Mouse (Mus musculus) kidney, embryonic 14.5 days (tissue): ENCODE data around the gene Klre1. TPM values are rescaled to one million over a fixed set of nuclear protein-coding genes. Genes with fewer than 3 reads are reported as not detected.

ENCODE experiments used
- ATAC-seq: fragments of 200-750 bp; cut with Nextera tagmentation; 2 replicates; pipeline ENCODE4 v1.8.0; 2017; ENCODE audit warnings: moderate number of reproducible peaks, mild to moderate bottlenecking, moderate TSS enrichment, moderate library complexity; ENCODE audit not compliant: low FRiP score, low TSS enrichment
- H3K27ac ChIP-seq: fragments of 300-500 bp; sonication (generic); 2 replicates; pipeline ENCODE4 v1.5.1; 2014; ENCODE audit warnings: low read depth, mild to moderate bottlenecking, low read length, moderate library complexity, mixed read lengths
- H3K27me3 ChIP-seq: fragments of 300-500 bp; sonication (generic); 2 replicates; pipeline ENCODE4 v1.6.1; 2014; ENCODE audit warnings: mild to moderate bottlenecking, low read length; ENCODE audit not compliant: control insufficient read depth, insufficient read depth
- H3K36me3 ChIP-seq: fragments of 300-500 bp; sonication (generic); 2 replicates; pipeline ENCODE4 v1.6.1; 2014; ENCODE audit warnings: low read length, mixed read lengths; ENCODE audit not compliant: control insufficient read depth, insufficient read depth
- H3K4me1 ChIP-seq: fragments of 300-500 bp; sonication (generic); 2 replicates; pipeline ENCODE4 v1.6.1; 2014; ENCODE audit warnings: low read length, mixed read lengths; ENCODE audit not compliant: control insufficient read depth, insufficient read depth
- H3K4me2 ChIP-seq: fragments of 300-500 bp; sonication (generic); replicated peaks from 2 replicates; pipeline ENCODE4 v1.6.1; 2014; ENCODE audit warnings: low read depth, mild to moderate bottlenecking, low read length
- H3K4me3 ChIP-seq: fragments of 300-500 bp; sonication (generic); 2 replicates; pipeline ENCODE4 v1.5.1; 2014; ENCODE audit warnings: mild to moderate bottlenecking, low read length
- H3K9ac ChIP-seq: fragments of 300-500 bp; sonication (generic); 2 replicates; pipeline ENCODE4 v1.6.1; 2014; ENCODE audit warnings: low read depth, mild to moderate bottlenecking, low read length, moderate library complexity
- H3K9me3 ChIP-seq: fragments of 300-500 bp; sonication (generic); 2 replicates; pipeline ENCODE4 v1.6.1; 2016; ENCODE audit warnings: low read length; ENCODE audit not compliant: control insufficient read depth
- WGBS: fragments of 180-500 bp; shearing (Covaris S2); extraction: QIAGEN DNeasy Blood & Tissue Kit; methylation state at CpG from one replicate; pipeline ENCODE4 v1.1.7; 2014; 5-methylcytosine and 5-hydroxymethylcytosine counted together
- polyA plus RNA-seq: library from polyadenylated mRNA; unstranded; fragments of >200 nt; fragmentation: Nextera tagmentation; extraction: Ambion mirVana; gene quantifications from 2 replicates; pipeline ENCODE4 v1.2.1, GENCODE M21; 2014

The Klre1 gene
- not detected in 2 replicates for polyA plus RNA-seq

DNA sequence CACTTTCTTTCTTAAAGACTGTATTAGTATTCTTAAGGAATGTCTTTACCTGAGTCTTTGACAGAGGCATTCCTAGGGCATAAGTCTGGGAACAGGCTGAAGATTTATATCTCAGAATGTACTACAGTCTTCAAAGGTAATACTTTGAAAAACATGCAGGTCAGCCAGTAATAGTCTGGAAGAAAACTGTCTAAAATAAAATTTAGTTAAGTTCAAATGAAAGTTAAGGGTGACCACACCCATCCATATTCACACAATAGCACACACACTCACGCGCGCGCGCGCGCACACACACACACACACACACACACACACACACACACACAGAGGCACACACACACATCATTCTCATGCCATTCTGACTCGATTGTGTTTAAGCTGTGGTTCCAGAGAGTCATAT is at the start of gene Klre1:
Klre1 (plus strand) TSS at position 301 of the 400 bp plus-strand sequence.
- Histone ChIP-seq H3K4me3 (no peak within 1 kb of the TSS), H3K4me1 (no peaks in the 10 kb centered on the region), H3K27ac (no peak within 1 kb of the TSS), H3K4me2 (no peak within 1 kb of the TSS), H3K36me3 (no peaks in the 10 kb centered on the region), H3K9ac (no peak within 1 kb of the TSS), H3K27me3 (no peaks in the 10 kb centered on the region), H3K9me3 (no peaks in the 10 kb centered on the region)
- WGBS, result 95% methylated on average over 8 of the region's 8 CpGs
- no peak for ATAC-seq

- Histone ChIP-seq H3K9me3 (no peaks in the 10 kb centered on the region), H3K4me3 (no peak overlapping the region), H3K4me1 (peaks cover 11% of the 10 kb centered on the region; the same call in 1 of the 2 replicates), H3K9ac (no peak overlapping the region), H3K36me3 (no peaks in the 10 kb centered on the region), H3K27ac (no peak overlapping the region), H3K27me3 (no peaks in the 10 kb centered on the region), H3K4me2 (no peak overlapping the region)
- 71% methylated on average over 1 of the region's 1 CpGs for WGBS
- ATAC-seq, result no peak
These were observed 48.1 kb upstream of the Klre1 start for GRCm38 (mm10) chr6:129529605-129530004.

DNA sequence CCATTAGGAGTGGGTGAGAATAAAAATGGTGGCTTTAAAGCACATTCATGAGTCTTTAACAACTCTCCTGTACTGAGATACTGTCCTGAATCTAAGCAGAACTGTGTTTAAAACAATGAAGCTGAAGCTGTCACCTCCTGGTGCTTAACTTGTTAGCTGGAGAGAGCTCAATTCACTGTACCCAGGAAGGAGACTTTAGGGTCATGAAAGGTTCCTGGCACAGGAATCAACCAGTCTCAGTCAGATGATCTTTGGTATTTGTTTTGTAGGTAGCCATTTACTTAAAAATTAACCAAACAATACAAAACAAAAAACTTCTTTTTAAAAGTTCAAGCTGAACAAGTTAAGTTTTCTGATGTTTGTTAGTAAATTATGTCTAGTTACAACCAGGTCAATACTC is 47.4 kb upstream of the Klre1 start:
- Histone ChIP-seq H3K27me3 (no peaks in the 10 kb centered on the region), H3K4me1 (peaks cover 14% of the 10 kb centered on the region; the same call in 1 of the 2 replicates), H3K27ac (no peak overlapping the region), H3K4me3 (no peak overlapping the region), H3K36me3 (no peaks in the 10 kb centered on the region), H3K9ac (no peak overlapping the region), H3K9me3 (no peaks in the 10 kb centered on the region), H3K4me2 (no peak overlapping the region)
- ATAC-seq, result no peak

DNA sequence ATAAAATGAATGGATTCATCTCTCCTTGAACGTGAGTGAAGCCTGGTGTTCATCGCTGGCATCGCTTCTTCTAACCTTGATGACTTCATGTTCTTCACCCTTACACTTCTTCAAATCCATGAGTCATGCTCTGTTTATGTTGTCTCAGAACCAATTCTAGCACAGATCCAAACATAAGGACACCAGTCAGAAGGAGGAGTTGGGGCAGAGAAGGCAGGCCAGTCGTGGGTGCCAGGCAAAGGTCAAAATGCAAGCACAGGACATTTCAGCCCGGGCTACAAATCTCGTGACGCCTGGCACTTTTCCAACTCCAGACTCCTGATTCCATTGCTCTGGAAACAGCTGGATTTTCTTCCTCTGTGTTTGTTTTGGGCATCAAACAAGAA is 45.2 kb upstream of the Klre1 start:
- WGBS, result 27% methylated on average over 7 of the region's 7 CpGs
- H3K4me1 ChIP-seq, result peaks cover 14% of the 10 kb centered on the region; the same call in 1 of the 2 replicates
- no peaks in the 10 kb centered on the region for H3K9me3 ChIP-seq
- peak overlapping the region; percentile 91 for H3K4me3 ChIP-seq
- H3K36me3 ChIP-seq, result peaks cover 2% of the 10 kb centered on the region; the same call in 1 of the 2 replicates
- peak overlapping the region; percentile 56 for H3K4me2 ChIP-seq
- no peaks in the 10 kb centered on the region for H3K27me3 ChIP-seq
- ATAC-seq, result peak; percentile 67
- peak overlapping the region; percentile 12; the same call in 1 of the 2 replicates for H3K27ac ChIP-seq
- peak overlapping the region; percentile 68; the same call in 1 of the 2 replicates for H3K9ac ChIP-seq

DNA sequence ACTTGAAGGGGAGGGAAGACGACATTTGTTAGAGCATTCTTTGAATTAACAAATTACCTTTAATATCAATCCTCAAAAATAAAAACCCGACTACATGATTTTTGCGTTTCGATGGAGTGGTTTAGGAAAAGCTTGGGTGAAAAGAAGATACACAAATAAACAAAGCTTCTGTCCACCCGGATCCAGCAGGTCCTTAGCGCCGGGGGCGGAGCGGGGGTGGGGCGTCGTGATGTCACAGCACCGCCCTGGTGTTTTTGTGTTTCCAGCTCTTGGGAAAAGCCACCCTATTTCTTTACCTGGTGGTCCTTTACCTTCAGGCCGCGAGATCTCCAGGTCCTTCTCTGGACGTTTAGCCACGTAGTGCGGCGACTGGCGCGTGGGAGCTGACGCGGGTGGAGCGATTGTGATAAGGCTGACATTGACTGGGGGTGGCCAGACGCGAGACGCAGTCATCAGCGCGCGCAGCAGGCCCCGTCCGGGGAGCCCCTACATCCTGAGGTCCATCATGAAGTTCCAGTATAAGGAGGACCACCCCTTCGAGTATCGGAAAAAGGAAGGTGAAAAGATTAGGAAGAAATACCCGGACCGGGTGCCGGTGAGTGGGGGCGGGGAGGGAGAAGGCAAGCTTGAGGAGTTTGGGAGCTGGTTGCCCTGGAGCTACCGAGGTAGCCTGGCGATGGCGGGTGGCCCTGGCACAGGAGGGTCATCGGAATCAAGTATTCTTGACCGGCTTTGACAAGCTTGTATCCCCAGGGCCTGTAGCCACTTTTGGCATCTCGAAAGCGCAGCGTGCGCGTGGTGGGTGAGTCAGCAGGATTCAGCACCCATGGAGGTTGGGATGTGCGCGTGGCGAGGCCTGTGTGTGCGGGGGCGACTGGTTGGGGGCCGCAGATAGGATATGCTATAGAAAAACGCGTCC is 44.5 kb upstream of the Klre1 start, which contains the start of gene Gabarapl1:
Gabarapl1 (plus strand) TSS at position 219 of the 919 bp plus-strand sequence.
- ATAC-seq, result peak; percentile 87
- Histone ChIP-seq H3K27me3 (no peaks in the 10 kb centered on the region), H3K4me2 (peak within 1 kb of the TSS; percentile 56), H3K27ac (peak within 1 kb of the TSS; percentile 73), H3K9me3 (no peaks in the 10 kb centered on the region), H3K36me3 (peaks cover 8% of the 10 kb centered on the region; the same call in 1 of the 2 replicates), H3K9ac (peak within 1 kb of the TSS; percentile 68), H3K4me1 (peaks cover 14% of the 10 kb centered on the region; the same call in 1 of the 2 replicates), H3K4me3 (peak within 1 kb of the TSS; percentile 91)
- WGBS, result under 1% methylated on average over 55 of the region's 55 CpGs

DNA sequence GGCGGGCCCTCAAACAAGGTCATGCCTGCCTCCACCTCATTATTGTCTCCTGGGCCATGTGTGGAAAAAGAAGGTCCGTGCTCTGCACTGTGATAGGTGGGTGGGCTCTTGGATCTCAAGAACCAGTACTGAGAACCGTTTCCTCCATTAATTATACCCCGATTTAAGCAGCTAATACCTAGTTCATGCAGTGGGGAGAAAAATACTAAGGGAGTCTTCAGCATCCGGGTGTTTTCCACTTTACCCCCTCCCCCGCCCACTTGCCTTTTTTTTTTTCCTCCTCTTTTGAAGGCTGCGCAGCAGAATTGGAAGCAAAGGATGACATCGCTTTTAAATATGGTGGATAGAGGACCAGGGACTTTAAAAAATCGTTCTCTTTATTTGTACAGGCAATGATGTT is 43.6 kb upstream of the Klre1 start:
- ATAC-seq, result peak; percentile 18
- WGBS, result 14% methylated on average over 9 of the region's 9 CpGs

GRCm38 (mm10) chr6:129534627-129535190 is 43.0 kb upstream of the Klre1 start:
- Histone ChIP-seq H3K9ac (no peak overlapping the region; the same call in 1 of the 2 replicates), H3K27ac (no peak overlapping the region), H3K4me3 (peak overlapping the region; percentile 91), H3K4me2 (peak overlapping the region; percentile 56), H3K36me3 (peaks cover 22% of the 10 kb centered on the region; the same call in 1 of the 2 replicates), H3K27me3 (no peaks in the 10 kb centered on the region), H3K4me1 (peaks cover 14% of the 10 kb centered on the region; the same call in 1 of the 2 replicates), H3K9me3 (no peaks in the 10 kb centered on the region)
- 28% methylated on average over 4 of the region's 4 CpGs for WGBS
- peak; percentile 59 for ATAC-seq

More for the DNA sequence above, 43.6 kb upstream of the Klre1 start:
- Histone ChIP-seq H3K27me3 (no peaks in the 10 kb centered on the region), H3K27ac (no peak overlapping the region), H3K4me2 (peak overlapping the region; percentile 56), H3K4me3 (peak overlapping the region; percentile 91), H3K36me3 (peaks cover 16% of the 10 kb centered on the region; the same call in 1 of the 2 replicates), H3K4me1 (peaks cover 14% of the 10 kb centered on the region; the same call in 1 of the 2 replicates), H3K9me3 (no peaks in the 10 kb centered on the region), H3K9ac (peak overlapping the region; percentile 68)

- Histone ChIP-seq H3K27me3 (no peaks in the 10 kb centered on the region), H3K27ac (no peak overlapping the region), H3K36me3 (peaks cover 25% of the 10 kb centered on the region; the same call in 1 of the 2 replicates), H3K4me1 (peaks cover 14% of the 10 kb centered on the region; the same call in 1 of the 2 replicates), H3K4me3 (no peak overlapping the region), H3K4me2 (0 out of 2 replicates have a peak overlapping the region, but pooled peaks have one; percentile 10), H3K9me3 (no peaks in the 10 kb centered on the region), H3K9ac (no peak overlapping the region)
- no peak for ATAC-seq
- WGBS, result 81% methylated on average over 4 of the region's 4 CpGs
These were observed 42.0 kb upstream of the Klre1 start for GRCm38 (mm10) chr6:129535723-129536122.
